Mouse (Mus musculus): ENCODE measurements around the gene Olfr99. TPM values are rescaled to one million over a fixed set of nuclear protein-coding genes. Genes with fewer than 3 reads are reported as not detected.

The Olfr99 gene
- polyA plus RNA-seq (2015; fragmentation: Nextera tagmentation; extraction: Ambion mirVana): not detected in 2 replicates

GRCm38 (mm10) chr17:37283360-37283759 lies at the start of gene Olfr99:
Gene Olfr99, minus strand, starts transcription at chr17:37283460.
- Histone ChIP-seq H3K36me3 (ENCODE audit: control insufficient read depth, insufficient read depth) (no peaks in the 10 kb centered on the region), H3K27ac (ENCODE audit: low read length) (no peak within 1 kb of the TSS), H3K9ac (replicated peaks; ENCODE audit: low read depth, low read length) (no peak within 1 kb of the TSS), H3K4me1 (replicated peaks; ENCODE audit: control insufficient read depth, insufficient read depth, low read length) (no peaks in the 10 kb centered on the region), H3K27me3 (replicated peaks; ENCODE audit: control insufficient read depth, insufficient read depth, low read length) (no peaks in the 10 kb centered on the region), H3K9me3 (ENCODE audit: control insufficient read depth, low read length) (no peaks in the 10 kb centered on the region), H3K4me2 (ENCODE audit: low read length) (no peak within 1 kb of the TSS), H3K4me3 (replicated peaks; ENCODE audit: low read length) (no peak within 1 kb of the TSS)
- no peak for ATAC-seq
- WGBS: 74% methylated on average over 1 of the region's 1 CpGs

GRCm38 (mm10) chr17:37316954-37317353 lies 33.7 kb upstream of the Olfr99 start, which contains the start of gene Olfr102:
Gene Olfr102, minus strand, starts transcription at chr17:37317054.
- H3K4me1 ChIP-seq (replicated peaks; ENCODE audit: control insufficient read depth, insufficient read depth, low read length): no peaks in the 10 kb centered on the region
- H3K27ac ChIP-seq (ENCODE audit: low read length): no peak within 1 kb of the TSS

GRCm38 (mm10) chr17:37310146-37310699 lies 27.0 kb upstream of the Olfr99 start:
- H3K9ac ChIP-seq (replicated peaks; ENCODE audit: low read depth, low read length): no peak overlapping the region
- ATAC-seq: no peak
- WGBS: 51% methylated on average over 2 of the region's 2 CpGs

More at GRCm38 (mm10) chr17:37316954-37317353, 33.7 kb upstream of the Olfr99 start, which contains the start of gene Olfr102:
- no peak within 1 kb of the TSS for H3K4me3 ChIP-seq (replicated peaks; ENCODE audit: low read length)
- no peak within 1 kb of the TSS for H3K4me2 ChIP-seq (ENCODE audit: low read length)
- H3K27me3 ChIP-seq (replicated peaks; ENCODE audit: control insufficient read depth, insufficient read depth, low read length): no peaks in the 10 kb centered on the region
- H3K9ac ChIP-seq (replicated peaks; ENCODE audit: low read depth, low read length): no peak within 1 kb of the TSS
- ATAC-seq: no peak
- H3K36me3 ChIP-seq (ENCODE audit: control insufficient read depth, insufficient read depth): no peaks in the 10 kb centered on the region
- peaks cover 3% of the 10 kb centered on the region; the same call in 1 of the 2 replicates for H3K9me3 ChIP-seq (ENCODE audit: control insufficient read depth, low read length)

GRCm38 (mm10) chr17:37308483-37308882 lies 25.2 kb upstream of the Olfr99 start:
- H3K9me3 ChIP-seq (ENCODE audit: control insufficient read depth, low read length): no peaks in the 10 kb centered on the region
- H3K4me3 ChIP-seq (replicated peaks; ENCODE audit: low read length): no peak overlapping the region
- no peak overlapping the region for H3K9ac ChIP-seq (replicated peaks; ENCODE audit: low read depth, low read length)
- no peak overlapping the region for H3K27ac ChIP-seq (ENCODE audit: low read length)
- 43% methylated on average over 4 of the region's 4 CpGs for WGBS
- H3K4me1 ChIP-seq (replicated peaks; ENCODE audit: control insufficient read depth, insufficient read depth, low read length): no peaks in the 10 kb centered on the region
- ATAC-seq: no peak
- no peaks in the 10 kb centered on the region for H3K27me3 ChIP-seq (replicated peaks; ENCODE audit: control insufficient read depth, insufficient read depth, low read length)
- no peaks in the 10 kb centered on the region for H3K36me3 ChIP-seq (ENCODE audit: control insufficient read depth, insufficient read depth)
- no peak overlapping the region for H3K4me2 ChIP-seq (ENCODE audit: low read length)

More at GRCm38 (mm10) chr17:37310146-37310699, 27.0 kb upstream of the Olfr99 start:
- H3K27me3 ChIP-seq (replicated peaks; ENCODE audit: control insufficient read depth, insufficient read depth, low read length): no peaks in the 10 kb centered on the region
- H3K4me3 ChIP-seq (replicated peaks; ENCODE audit: low read length): no peak overlapping the region
- no peaks in the 10 kb centered on the region for H3K36me3 ChIP-seq (ENCODE audit: control insufficient read depth, insufficient read depth)
- H3K27ac ChIP-seq (ENCODE audit: low read length): no peak overlapping the region
- no peak overlapping the region for H3K4me2 ChIP-seq (ENCODE audit: low read length)
- H3K4me1 ChIP-seq (replicated peaks; ENCODE audit: control insufficient read depth, insufficient read depth, low read length): no peaks in the 10 kb centered on the region
- no peaks in the 10 kb centered on the region for H3K9me3 ChIP-seq (ENCODE audit: control insufficient read depth, low read length)

- H3K4me3 ChIP-seq (replicated peaks; ENCODE audit: low read length): no peak within 1 kb of the TSS
- H3K27ac ChIP-seq (ENCODE audit: low read length): no peak within 1 kb of the TSS
- no peaks in the 10 kb centered on the region for H3K4me1 ChIP-seq (replicated peaks; ENCODE audit: control insufficient read depth, insufficient read depth, low read length)
- ATAC-seq: no peak
- H3K9me3 ChIP-seq (ENCODE audit: control insufficient read depth, low read length): no peaks in the 10 kb centered on the region
- 89% methylated on average over 4 of the region's 4 CpGs for WGBS
- H3K4me2 ChIP-seq (ENCODE audit: low read length): no peak within 1 kb of the TSS
- no peak within 1 kb of the TSS for H3K9ac ChIP-seq (replicated peaks; ENCODE audit: low read depth, low read length)
- no peaks in the 10 kb centered on the region for H3K27me3 ChIP-seq (replicated peaks; ENCODE audit: control insufficient read depth, insufficient read depth, low read length)
- H3K36me3 ChIP-seq (ENCODE audit: control insufficient read depth, insufficient read depth): no peaks in the 10 kb centered on the region
Observed at GRCm38 (mm10) chr17:37304213-37304612, 21.0 kb upstream of the Olfr99 start, which contains the start of gene Olfr101. Gene Olfr101, minus strand, starts transcription at chr17:37304313.

- Histone ChIP-seq H3K9ac (replicated peaks; ENCODE audit: low read depth, low read length) (no peak overlapping the region), H3K4me1 (replicated peaks; ENCODE audit: control insufficient read depth, insufficient read depth, low read length) (no peaks in the 10 kb centered on the region), H3K27ac (ENCODE audit: low read length) (no peak overlapping the region), H3K27me3 (replicated peaks; ENCODE audit: control insufficient read depth, insufficient read depth, low read length) (no peaks in the 10 kb centered on the region), H3K9me3 (ENCODE audit: control insufficient read depth, low read length) (no peaks in the 10 kb centered on the region), H3K4me2 (ENCODE audit: low read length) (no peak overlapping the region), H3K36me3 (ENCODE audit: control insufficient read depth, insufficient read depth) (no peaks in the 10 kb centered on the region), H3K4me3 (replicated peaks; ENCODE audit: low read length) (no peak overlapping the region)
- no peak for ATAC-seq
- 72% methylated on average over 1 of the region's 1 CpGs for WGBS
Observed at GRCm38 (mm10) chr17:37280331-37280730, 2.9 kb downstream of the Olfr99 start.

GRCm38 (mm10) chr17:37276573-37276972 lies 6.7 kb downstream of the Olfr99 start:
- no peak for ATAC-seq
- Histone ChIP-seq H3K9ac (replicated peaks; ENCODE audit: low read depth, low read length) (no peak overlapping the region), H3K4me1 (replicated peaks; ENCODE audit: control insufficient read depth, insufficient read depth, low read length) (no peaks in the 10 kb centered on the region), H3K36me3 (ENCODE audit: control insufficient read depth, insufficient read depth) (no peaks in the 10 kb centered on the region), H3K27ac (ENCODE audit: low read length) (no peak overlapping the region), H3K4me2 (ENCODE audit: low read length) (no peak overlapping the region), H3K9me3 (ENCODE audit: control insufficient read depth, low read length) (no peaks in the 10 kb centered on the region), H3K4me3 (replicated peaks; ENCODE audit: low read length) (no peak overlapping the region), H3K27me3 (replicated peaks; ENCODE audit: control insufficient read depth, insufficient read depth, low read length) (no peaks in the 10 kb centered on the region)

GRCm38 (mm10) chr17:37275626-37276248 lies 7.5 kb downstream of the Olfr99 start:
- WGBS: 82% methylated on average over 2 of the region's 2 CpGs
- no peak for ATAC-seq

GRCm38 (mm10) chr17:37270702-37271092 lies 12.6 kb downstream of the Olfr99 start:
- ATAC-seq: peak; percentile 13
- H3K4me2 ChIP-seq (ENCODE audit: low read length): peak overlapping the region; percentile 91
- peak overlapping the region; percentile 60 for H3K4me3 ChIP-seq (replicated peaks; ENCODE audit: low read length)
- H3K36me3 ChIP-seq (ENCODE audit: control insufficient read depth, insufficient read depth): no peaks in the 10 kb centered on the region
- H3K27ac ChIP-seq (ENCODE audit: low read length): no peak overlapping the region
- no peaks in the 10 kb centered on the region for H3K9me3 ChIP-seq (ENCODE audit: control insufficient read depth, low read length)
- whole genome bisulfite sequencing: 70% methylated on average over 8 of the region's 8 CpGs
- H3K4me1 ChIP-seq (replicated peaks; ENCODE audit: control insufficient read depth, insufficient read depth, low read length): no peaks in the 10 kb centered on the region; the same call in 1 of the 2 replicates
- H3K9ac ChIP-seq (replicated peaks; ENCODE audit: low read depth, low read length): no peak overlapping the region
- no peaks in the 10 kb centered on the region for H3K27me3 ChIP-seq (replicated peaks; ENCODE audit: control insufficient read depth, insufficient read depth, low read length)

More at GRCm38 (mm10) chr17:37275626-37276248, 7.5 kb downstream of the Olfr99 start:
- H3K9me3 ChIP-seq (ENCODE audit: control insufficient read depth, low read length): no peaks in the 10 kb centered on the region
- no peak overlapping the region for H3K4me3 ChIP-seq (replicated peaks; ENCODE audit: low read length)
- H3K27ac ChIP-seq (ENCODE audit: low read length): no peak overlapping the region
- no peaks in the 10 kb centered on the region for H3K27me3 ChIP-seq (replicated peaks; ENCODE audit: control insufficient read depth, insufficient read depth, low read length)
- no peaks in the 10 kb centered on the region for H3K36me3 ChIP-seq (ENCODE audit: control insufficient read depth, insufficient read depth)
- H3K9ac ChIP-seq (replicated peaks; ENCODE audit: low read depth, low read length): no peak overlapping the region
- H3K4me1 ChIP-seq (replicated peaks; ENCODE audit: control insufficient read depth, insufficient read depth, low read length): no peaks in the 10 kb centered on the region
- no peak overlapping the region for H3K4me2 ChIP-seq (ENCODE audit: low read length)
